Mouse (Mus musculus) intestine, embryonic 16.5 days (tissue): Measurements from ENCODE around the gene Cradd. TPM values are rescaled to one million over a fixed set of nuclear protein-coding genes. Genes with fewer than 3 reads are reported as not detected.

Experiments
- ATAC-seq: fragments of 200-750 bp; cut with Nextera tagmentation; 2 replicates; pipeline ENCODE4 v1.8.0; 2017; ENCODE audit warnings: moderate TSS enrichment, moderate library complexity
- H3K27ac ChIP-seq: fragments of 300-500 bp; sonication (generic); 2 replicates; pipeline ENCODE4 v1.5.1; 2014; ENCODE audit warnings: mild to moderate bottlenecking, low read length
- H3K27me3 ChIP-seq: fragments of 300-500 bp; sonication (generic); replicated peaks from 2 replicates; pipeline ENCODE4 v1.6.1; 2014; ENCODE audit warnings: low read length, control low read depth, mixed read lengths; ENCODE audit not compliant: control insufficient read depth, insufficient read depth
- H3K36me3 ChIP-seq: fragments of 300-500 bp; sonication (generic); 2 replicates; pipeline ENCODE4 v1.6.1; 2014; ENCODE audit warnings: low read length, control low read depth; ENCODE audit not compliant: control insufficient read depth, insufficient read depth
- H3K4me1 ChIP-seq: fragments of 300-500 bp; sonication (generic); 2 replicates; pipeline ENCODE4 v1.6.1; 2014; ENCODE audit warnings: low read length, control low read depth, mixed read lengths; ENCODE audit not compliant: control insufficient read depth, insufficient read depth
- H3K4me2 ChIP-seq: fragments of 300-500 bp; sonication (generic); 2 replicates; pipeline ENCODE4 v1.6.1; 2014; ENCODE audit warnings: low read depth, low read length, control low read depth
- H3K4me3 ChIP-seq: fragments of 300-500 bp; sonication (generic); 2 replicates; pipeline ENCODE4 v1.5.1; 2014; ENCODE audit warnings: mild to moderate bottlenecking, low read length
- H3K9ac ChIP-seq: fragments of 300-500 bp; sonication (generic); 2 replicates; pipeline ENCODE4 v1.6.1; 2014; ENCODE audit warnings: low read depth, low read length
- H3K9me3 ChIP-seq: fragments of 300-500 bp; sonication (generic); 2 replicates; pipeline ENCODE4 v1.6.1; 2016; ENCODE audit warnings: low read length, control low read depth; ENCODE audit not compliant: control insufficient read depth
- WGBS: fragments of 180-500 bp; shearing (Covaris S2); extraction: QIAGEN DNeasy Blood & Tissue Kit; methylation state at CpG from one replicate; pipeline ENCODE4 v1.1.7; 2014; 5-methylcytosine and 5-hydroxymethylcytosine counted together
- polyA plus RNA-seq: library from polyadenylated mRNA; unstranded; fragments of >200 nt; fragmentation: Nextera tagmentation; extraction: Ambion mirVana; gene quantifications from 2 replicates; pipeline ENCODE4 v1.2.1, GENCODE M21; 2015

Gene Cradd
- polyA plus RNA-seq, 1 experiment from 2014 or later: 11.8 TPM

GRCm38 (mm10) chr10:95140191-95140590, 183.7 kb downstream of the Cradd start:
- ATAC-seq: no peak
- Histone ChIP-seq H3K9ac (no peak overlapping the region), H3K4me3 (no peak overlapping the region), H3K4me2 (no peak overlapping the region), H3K27ac (no peak overlapping the region), H3K36me3 (no peaks in the 10 kb centered on the region), H3K27me3 (no peaks in the 10 kb centered on the region), H3K9me3 (no peaks in the 10 kb centered on the region), H3K4me1 (peaks cover 22% of the 10 kb centered on the region)

GRCm38 (mm10) chr10:95139645-95140044, 184.3 kb downstream of the Cradd start:
- Histone ChIP-seq H3K4me2 (no peak overlapping the region), H3K4me3 (no peak overlapping the region), H3K4me1 (peaks cover 17% of the 10 kb centered on the region), H3K9ac (no peak overlapping the region), H3K36me3 (no peaks in the 10 kb centered on the region), H3K27ac (no peak overlapping the region), H3K27me3 (no peaks in the 10 kb centered on the region), H3K9me3 (no peaks in the 10 kb centered on the region)
- WGBS: 69% methylated on average over 8 of the region's 8 CpGs
- no peak for ATAC-seq

- Histone ChIP-seq H3K27ac (no peak overlapping the region), H3K4me3 (no peak overlapping the region), H3K9ac (no peak overlapping the region), H3K9me3 (no peaks in the 10 kb centered on the region), H3K4me2 (no peak overlapping the region), H3K27me3 (no peaks in the 10 kb centered on the region), H3K36me3 (no peaks in the 10 kb centered on the region), H3K4me1 (no peaks in the 10 kb centered on the region)
- no peak for ATAC-seq
- WGBS: 67% methylated on average over 4 of the region's 4 CpGs
Measured at GRCm38 (mm10) chr10:95133057-95133456, 190.9 kb downstream of the Cradd start.

Other genes with a start within 250 kb of the Cradd start
- 77.5 and 81.3 TPM in 2 replicates for gene Socs2, start 93.0 kb upstream of the Cradd start, polyA plus RNA-seq
- gene Mrpl42, start 177.8 kb upstream of the Cradd start, polyA plus RNA-seq: 346 and 385 TPM in 2 replicates
- 251 and 288 TPM in 2 replicates for gene Ube2n, start 191.0 kb upstream of the Cradd start, polyA plus RNA-seq
- gene Nudt4, start 240.0 kb upstream of the Cradd start, polyA plus RNA-seq: 34.2 and 58.2 TPM in 2 replicates